Mouse (Mus musculus): ENCODE data around the gene Fnip2.

Fnip2 gene

DNA sequence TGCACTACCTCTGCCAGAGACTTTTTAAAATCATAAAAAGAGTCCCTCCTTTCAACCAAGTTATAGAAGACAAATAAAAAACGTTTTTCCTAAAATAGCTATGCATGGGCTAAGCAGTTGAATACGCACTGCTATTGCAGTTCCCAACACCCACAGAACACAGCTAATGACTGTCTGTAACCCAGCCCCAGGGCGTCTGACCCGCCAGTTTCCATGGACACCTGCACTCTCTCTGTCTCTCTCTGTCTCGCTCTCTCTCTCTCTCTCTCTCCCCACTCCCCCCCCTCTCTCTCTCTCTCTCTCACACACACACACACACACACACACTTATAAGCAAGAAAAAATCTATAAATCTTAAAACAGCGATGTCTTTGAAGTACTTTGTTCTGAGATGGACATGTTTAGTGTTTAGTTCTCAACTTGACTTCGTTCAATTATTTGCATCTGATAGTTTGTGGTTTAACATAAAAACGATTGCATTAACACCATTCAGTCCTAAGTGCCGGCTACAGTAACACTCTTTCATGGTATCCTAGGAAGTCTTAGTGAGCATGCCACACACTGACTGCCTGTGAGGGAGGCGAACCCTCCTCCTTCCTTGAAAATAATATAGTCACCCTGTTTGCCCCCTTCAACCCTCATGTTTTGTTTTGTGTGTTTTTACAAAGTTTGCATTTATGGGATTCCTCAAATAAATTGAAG, 157.5 kb downstream of the Fnip2 start:
- DNase-seq, result peak; percentile 74

DNA sequence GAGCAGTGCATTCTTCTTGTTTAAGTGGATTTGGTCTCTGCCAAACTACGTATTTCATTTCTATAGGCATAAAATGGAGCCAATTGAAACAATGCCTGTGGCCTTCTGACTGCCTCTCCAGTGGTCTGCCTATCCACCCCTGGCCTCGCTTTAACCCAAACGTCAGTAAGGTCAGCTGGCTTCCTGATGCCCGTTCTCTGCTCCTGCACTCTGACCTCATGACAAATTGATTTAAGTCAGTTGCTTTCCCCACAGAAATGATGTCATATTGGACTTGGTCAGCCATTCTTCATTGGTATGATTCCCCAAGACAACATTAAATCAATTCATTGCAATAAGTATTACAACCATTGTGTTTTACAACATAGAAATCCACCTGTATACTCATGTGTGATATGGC, 159.1 kb downstream of the Fnip2 start:
- no peak for DNase-seq
